ENCODE assay signal across 22 mouse cellular contexts in genomic region chr16:17799584-17799983, GRCm38 (mm10). TPM values are rescaled to one million over a fixed set of nuclear protein-coding genes. Genes with fewer than 3 reads are reported as not detected.
DNase-seq lines count a peak whose midpoint lies in the region; ATAC-seq and TF ChIP-seq lines count a peak whose summit lies in the region.
"Had no signal": no experiment of that assay in that cellular context is flagged by ENCODE, and none has a peak within 500 bp of the region (broad histone marks: within the 10 kb centered on the region; RNA-seq: fewer than 3 reads in every experiment).

No protein-coding gene starts in this region.

- no peak overlapping the region for H3K9ac ChIP-seq in intestine, embryonic 14.5 days (ENCODE audit: low read length)
- no peak overlapping the region for H3K9ac ChIP-seq in intestine, embryonic 16.5 days (ENCODE audit: low read depth, low read length)
- H3K9ac ChIP-seq in midbrain, embryonic 11.5 days (ENCODE audit: low read length), result no peak overlapping the region
- H3K9ac ChIP-seq in midbrain, embryonic 13.5 days (replicated peaks), result no peak overlapping the region
- no peak overlapping the region for H3K9ac ChIP-seq in embryonic facial prominence, embryonic 15.5 days
- H3K9ac ChIP-seq: hindbrain, embryonic 15.5 days had no signal

- peaks cover 47% of the 10 kb centered on the region for H3K27me3 ChIP-seq in intestine, embryonic 14.5 days (replicated peaks; ENCODE audit: control insufficient read depth, insufficient read depth, low read length)
- H3K27me3 ChIP-seq in intestine, embryonic 16.5 days (replicated peaks; ENCODE audit: control insufficient read depth, insufficient read depth, low read length), result peaks cover 46% of the 10 kb centered on the region
- peaks cover 92% of the 10 kb centered on the region for H3K27me3 ChIP-seq in midbrain, embryonic 11.5 days (ENCODE audit: control insufficient read depth, insufficient read depth, low read length)
- H3K27me3 ChIP-seq in midbrain, embryonic 13.5 days, result peaks cover 98% of the 10 kb centered on the region
- H3K27me3 ChIP-seq in embryonic facial prominence, embryonic 15.5 days, result peaks cover 26% of the 10 kb centered on the region
- no peaks in the 10 kb centered on the region for H3K27me3 ChIP-seq in myocyte (ENCODE audit: control insufficient read depth, insufficient read depth, insufficient read length)

- no peak overlapping the region for H3K4me3 ChIP-seq in intestine, embryonic 14.5 days (ENCODE audit: low read depth, low read length)
- no peak overlapping the region for H3K4me3 ChIP-seq in intestine, embryonic 16.5 days (ENCODE audit: low read length)
- H3K4me3 ChIP-seq in midbrain, embryonic 11.5 days (ENCODE audit: low read depth, low read length), result 0 out of 2 replicates have a peak overlapping the region, but pooled peaks have one; percentile 1
- H3K4me3 ChIP-seq in midbrain, embryonic 13.5 days (replicated peaks), result no peak overlapping the region
- H3K4me3 ChIP-seq in embryonic facial prominence, embryonic 15.5 days (replicated peaks), result peak overlapping the region; percentile 70
- no peak overlapping the region for H3K4me3 ChIP-seq in myocyte
- H3K4me3 ChIP-seq: hindbrain, embryonic 15.5 days had no signal

- no peak for ATAC-seq in intestine, embryonic 14.5 days (replicated peaks; ENCODE audit: low FRiP score, low TSS enrichment, low read depth)
- ATAC-seq in intestine, embryonic 16.5 days, result no peak
- no peak for ATAC-seq in midbrain, embryonic 11.5 days (ENCODE audit: low FRiP score)
- ATAC-seq in midbrain, embryonic 13.5 days, result no peak
- ATAC-seq in embryonic facial prominence, embryonic 15.5 days (ENCODE audit: insufficient number of reproducible peaks, low FRiP score, low TSS enrichment, low read depth), result no peak
- ATAC-seq: midbrain, embryonic 16.5 days had no signal

- no peak overlapping the region for H3ac ChIP-seq in myocyte (ENCODE audit: control insufficient read depth, insufficient read length)

- H3K27ac ChIP-seq in intestine, embryonic 14.5 days (ENCODE audit: low read depth), result no peak overlapping the region
- no peak overlapping the region for H3K27ac ChIP-seq in intestine, embryonic 16.5 days (ENCODE audit: low read length)
- H3K27ac ChIP-seq in midbrain, embryonic 11.5 days (ENCODE audit: low read depth, low read length), result no peak overlapping the region
- H3K27ac ChIP-seq in midbrain, embryonic 13.5 days, result no peak overlapping the region
- no peak overlapping the region for H3K27ac ChIP-seq in embryonic facial prominence, embryonic 15.5 days (replicated peaks)
- H3K27ac ChIP-seq: hindbrain, embryonic 15.5 days had no signal

- no peaks in the 10 kb centered on the region for H3K9me3 ChIP-seq in intestine, embryonic 14.5 days (ENCODE audit: control insufficient read depth, low read length)
- no peaks in the 10 kb centered on the region for H3K9me3 ChIP-seq in intestine, embryonic 16.5 days (ENCODE audit: control insufficient read depth, low read length)
- no peaks in the 10 kb centered on the region for H3K9me3 ChIP-seq in midbrain, embryonic 11.5 days (ENCODE audit: control insufficient read depth, low read length)
- H3K9me3 ChIP-seq in midbrain, embryonic 13.5 days, result no peaks in the 10 kb centered on the region
- no peaks in the 10 kb centered on the region for H3K9me3 ChIP-seq in embryonic facial prominence, embryonic 15.5 days (replicated peaks)
- H3K9me3 ChIP-seq: hindbrain, embryonic 15.5 days had no signal

- DNase-seq in intestine, embryonic 14.5 days (ENCODE audit: low spot score), result no peak
- DNase-seq in midbrain, embryonic 11.5 days (ENCODE audit: low spot score, missing footprints), result peak; percentile 90
- no peak for DNase-seq in adrenal gland, postnatal 10 days
- DNase-seq in urinary bladder, postnatal 36 days (ENCODE audit: low spot score in 2 of 2), result no peak
- DNase-seq: adrenal gland, postnatal 36 days; cerebellum, adult 8-10 months; heart, adult 18-20 months; heart, postnatal 10 days; layer of hippocampus, postnatal 36 days; liver; lung, adult 18-20 months; thymus, postnatal 36 days had no signal

- H3K4me2 ChIP-seq in intestine, embryonic 14.5 days (ENCODE audit: low read length), result peak overlapping the region; percentile 67
- no peak overlapping the region for H3K4me2 ChIP-seq in intestine, embryonic 16.5 days (ENCODE audit: low read depth, low read length)
- no peak overlapping the region for H3K4me2 ChIP-seq in midbrain, embryonic 11.5 days
- no peak overlapping the region for H3K4me2 ChIP-seq in midbrain, embryonic 13.5 days (replicated peaks)
- H3K4me2 ChIP-seq in embryonic facial prominence, embryonic 15.5 days (replicated peaks), result peak overlapping the region; percentile 55
- H3K4me2 ChIP-seq in myocyte (ENCODE audit: low read depth), result peak overlapping the region; percentile 68

- H3K36me3 ChIP-seq in intestine, embryonic 14.5 days (ENCODE audit: control insufficient read depth, insufficient read depth, low read length), result peaks cover 9% of the 10 kb centered on the region; the same call in 1 of the 2 replicates
- H3K36me3 ChIP-seq in intestine, embryonic 16.5 days (ENCODE audit: control insufficient read depth, insufficient read depth, low read length), result peaks cover 5% of the 10 kb centered on the region; the same call in 1 of the 2 replicates
- H3K36me3 ChIP-seq in midbrain, embryonic 11.5 days (ENCODE audit: control insufficient read depth, insufficient read depth, low read length), result no peaks in the 10 kb centered on the region
- H3K36me3 ChIP-seq in midbrain, embryonic 13.5 days, result no peaks in the 10 kb centered on the region
- no peaks in the 10 kb centered on the region for H3K36me3 ChIP-seq in embryonic facial prominence, embryonic 15.5 days
- no peaks in the 10 kb centered on the region for H3K36me3 ChIP-seq in myocyte (ENCODE audit: control insufficient read depth, insufficient read depth)
- H3K36me3 ChIP-seq: hindbrain, embryonic 15.5 days had no signal

- H3K79me2 ChIP-seq in myocyte (ENCODE audit: control insufficient read depth, insufficient read depth), result peaks cover 26% of the 10 kb centered on the region

- TF ChIP-seq POLR2A in myocyte (IDR thresholded peaks at IDR 0.05; ENCODE audit: insufficient read length, low read depth), result no peak

- H3K4me1 ChIP-seq in intestine, embryonic 14.5 days (replicated peaks; ENCODE audit: control insufficient read depth, insufficient read depth, low read length), result peaks cover 58% of the 10 kb centered on the region
- H3K4me1 ChIP-seq in intestine, embryonic 16.5 days (ENCODE audit: control insufficient read depth, insufficient read depth, low read length), result peaks cover 58% of the 10 kb centered on the region
- peaks cover 32% of the 10 kb centered on the region for H3K4me1 ChIP-seq in midbrain, embryonic 11.5 days (ENCODE audit: control insufficient read depth, insufficient read depth, low read length)
- peaks cover 48% of the 10 kb centered on the region for H3K4me1 ChIP-seq in midbrain, embryonic 13.5 days (replicated peaks)
- peaks cover 77% of the 10 kb centered on the region for H3K4me1 ChIP-seq in embryonic facial prominence, embryonic 15.5 days

TF ChIP-seq in myocyte, 11 proteins besides CTCF, POLR2A, EP300 and RAD21 (continues in another document):
- no peak for TF ChIP-seq TCF3 (IDR thresholded peaks at IDR 0.05; ENCODE audit: insufficient read length, low read depth)
- no peak for TF ChIP-seq SRF (IDR thresholded peaks at IDR 0.05; ENCODE audit: control insufficient read depth, insufficient read length, low read depth)
- no peak for TF ChIP-seq MAX (IDR thresholded peaks at IDR 0.05; ENCODE audit: low read depth)

RNA-seq across cellular contexts. Expression of gene Scarf2, which starts 2.5 kb away (rescaled TPM):
- polyA plus RNA-seq in intestine, embryonic 14.5 days (2014; fragmentation: Nextera tagmentation; extraction: Ambion mirVana), result 16.2 and 18.2 TPM in 2 replicates
- polyA plus RNA-seq in intestine, embryonic 16.5 days (2015; fragmentation: Nextera tagmentation; extraction: Ambion mirVana), result 4.4 and 5.7 TPM in 2 replicates
- polyA plus RNA-seq in midbrain, embryonic 11.5 days (2014; fragmentation: Nextera tagmentation; extraction: Ambion mirVana), result 3.8 and 4.4 TPM in 2 replicates
- 0.85 and 1.6 TPM in 2 replicates for polyA plus RNA-seq in midbrain, embryonic 13.5 days (2015; fragmentation: Nextera tagmentation; extraction: Ambion mirVana)
- polyA plus RNA-seq in embryonic facial prominence, embryonic 15.5 days (2015; fragmentation: Nextera tagmentation; extraction: Ambion mirVana), result 40.7 and 43.4 TPM in 2 replicates
- polyA plus RNA-seq in myocyte (2012; fragmentation: generic; extraction: Trizol), result 25.9 TPM
- total RNA-seq in adrenal gland, postnatal 10 days (2021), result 10 to 100 TPM; 15.0 to 16.7 TPM

RNA-seq across cellular contexts. Expression of gene B830017H08Rik, which starts 33.3 kb away (rescaled TPM):
- polyA plus RNA-seq in intestine, embryonic 14.5 days (2014; fragmentation: Nextera tagmentation; extraction: Ambion mirVana), result 0.13 TPM in 1 of 2 replicates, not detected in the other
- not detected in 2 replicates for polyA plus RNA-seq in intestine, embryonic 16.5 days (2015; fragmentation: Nextera tagmentation; extraction: Ambion mirVana)
- polyA plus RNA-seq in midbrain, embryonic 11.5 days (2014; fragmentation: Nextera tagmentation; extraction: Ambion mirVana), result 0.21 and 0.37 TPM in 2 replicates
- polyA plus RNA-seq in midbrain, embryonic 13.5 days (2015; fragmentation: Nextera tagmentation; extraction: Ambion mirVana), result 0.54 and 0.70 TPM in 2 replicates
- polyA plus RNA-seq in embryonic facial prominence, embryonic 15.5 days (2015; fragmentation: Nextera tagmentation; extraction: Ambion mirVana), result 0.30 and 0.52 TPM in 2 replicates
- 0.02 TPM for polyA plus RNA-seq in myocyte (2012; fragmentation: generic; extraction: Trizol)
- total RNA-seq in adrenal gland, postnatal 10 days (2021), result not detected
- total RNA-seq: adrenal gland, postnatal 36 days; gastrocnemius, adult 8-10 months; heart, adult 18-20 months; megakaryocyte, adult 5-6 weeks had no signal
- polyA plus RNA-seq: C2C12; kidney, embryonic 14.5 days had no signal

RNA-seq across cellular contexts. Expression of gene Car15, which starts 38.6 kb away (rescaled TPM):
- polyA plus RNA-seq in intestine, embryonic 14.5 days (2014; fragmentation: Nextera tagmentation; extraction: Ambion mirVana), result 2.4 and 2.7 TPM in 2 replicates
- 1.1 and 1.2 TPM in 2 replicates for polyA plus RNA-seq in intestine, embryonic 16.5 days (2015; fragmentation: Nextera tagmentation; extraction: Ambion mirVana)
- 2.2 and 2.3 TPM in 2 replicates for polyA plus RNA-seq in midbrain, embryonic 11.5 days (2014; fragmentation: Nextera tagmentation; extraction: Ambion mirVana)
- 5.3 and 5.5 TPM in 2 replicates for polyA plus RNA-seq in midbrain, embryonic 13.5 days (2015; fragmentation: Nextera tagmentation; extraction: Ambion mirVana)
- 2.8 and 3.9 TPM in 2 replicates for polyA plus RNA-seq in embryonic facial prominence, embryonic 15.5 days (2015; fragmentation: Nextera tagmentation; extraction: Ambion mirVana)
- 1.2 TPM for polyA plus RNA-seq in myocyte (2012; fragmentation: generic; extraction: Trizol)
- 1 to 10 TPM; 1.3 to 1.9 TPM for total RNA-seq in adrenal gland, postnatal 10 days (2021)

RNA-seq across cellular contexts. Expression of gene Klhl22, which starts 40.2 kb away (rescaled TPM):
- polyA plus RNA-seq in intestine, embryonic 14.5 days (2014; fragmentation: Nextera tagmentation; extraction: Ambion mirVana), result 66.5 and 70.8 TPM in 2 replicates
- polyA plus RNA-seq in intestine, embryonic 16.5 days (2015; fragmentation: Nextera tagmentation; extraction: Ambion mirVana), result 56.5 and 59.2 TPM in 2 replicates
- polyA plus RNA-seq in midbrain, embryonic 11.5 days (2014; fragmentation: Nextera tagmentation; extraction: Ambion mirVana), result 38.7 and 39.5 TPM in 2 replicates
- polyA plus RNA-seq in midbrain, embryonic 13.5 days (2015; fragmentation: Nextera tagmentation; extraction: Ambion mirVana), result 64.9 and 68.9 TPM in 2 replicates
- polyA plus RNA-seq in embryonic facial prominence, embryonic 15.5 days (2015; fragmentation: Nextera tagmentation; extraction: Ambion mirVana), result 91.5 and 93.4 TPM in 2 replicates
- 107 TPM for polyA plus RNA-seq in myocyte (2012; fragmentation: generic; extraction: Trizol)
- 10 to 100 TPM; 30.6 to 47.9 TPM for total RNA-seq in adrenal gland, postnatal 10 days (2021)

Comparison
In these comparisons a context has a peak if more than half of its experiments do, and no peak if none do; other contexts are left out.
1. H3K4me2 ChIP-seq: peak in intestine, embryonic 14.5 days (single experiment), embryonic facial prominence, embryonic 15.5 days (single experiment) and myocyte (single experiment); none in intestine, embryonic 16.5 days (single experiment), midbrain, embryonic 11.5 days (single experiment) and midbrain, embryonic 13.5 days (single experiment).
2. H3K4me3 ChIP-seq: peak in midbrain, embryonic 11.5 days (single experiment) and embryonic facial prominence, embryonic 15.5 days (single experiment); none in intestine, embryonic 14.5 days (single experiment), intestine, embryonic 16.5 days (single experiment), midbrain, embryonic 13.5 days (single experiment) and myocyte (single experiment).